Mouse (Mus musculus): ENCODE results near the gene Spice1. TPM values are rescaled to one million over a fixed set of nuclear protein-coding genes. Genes with fewer than 3 reads are reported as not detected.
A peak's percentile ranks its signal among the peaks of the same experiment; 100 is the strongest.

Spice1 gene
- polyA plus RNA-seq, 1 experiment from 2014 or later = 26.3 TPM

GRCm38 (mm10) chr16:44383549-44383948, 36.6 kb downstream of the Spice1 start:
- ATAC-seq (ENCODE audit: low FRiP score, low read depth) = no peak
- peaks cover 22% of the 10 kb centered on the region for H3K36me3 ChIP-seq
- H3K9me3 ChIP-seq = no peaks in the 10 kb centered on the region
- H3K4me2 ChIP-seq (replicated peaks) = no peak overlapping the region
- H3K4me1 ChIP-seq = peaks cover 13% of the 10 kb centered on the region
- no peak overlapping the region for H3K27ac ChIP-seq
- no peak overlapping the region for H3K4me3 ChIP-seq
- H3K27me3 ChIP-seq = no peaks in the 10 kb centered on the region
- 37% methylated on average over 2 of the region's 2 CpGs for WGBS
- H3K9ac ChIP-seq = no peak overlapping the region

GRCm38 (mm10) chr16:44384251-44384650, 37.3 kb downstream of the Spice1 start:
- Histone ChIP-seq H3K27ac (no peak overlapping the region), H3K36me3 (peaks cover 21% of the 10 kb centered on the region), H3K4me2 (replicated peaks) (no peak overlapping the region), H3K4me3 (no peak overlapping the region), H3K9me3 (no peaks in the 10 kb centered on the region), H3K9ac (no peak overlapping the region), H3K27me3 (no peaks in the 10 kb centered on the region), H3K4me1 (peaks cover 13% of the 10 kb centered on the region)
- no peak for ATAC-seq (ENCODE audit: low FRiP score, low read depth)
- WGBS = 97% methylated on average over 1 of the region's 1 CpGs

- no peaks in the 10 kb centered on the region for H3K27me3 ChIP-seq
- H3K9me3 ChIP-seq = no peaks in the 10 kb centered on the region; the same call in 1 of the 2 replicates
- no peak overlapping the region for H3K9ac ChIP-seq
- no peak for ATAC-seq (ENCODE audit: low FRiP score, low read depth)
- WGBS = 42% methylated on average over 9 of the region's 9 CpGs
- H3K4me3 ChIP-seq = no peak overlapping the region
- H3K4me2 ChIP-seq (replicated peaks) = no peak overlapping the region
- H3K36me3 ChIP-seq = peaks cover 22% of the 10 kb centered on the region
- no peak overlapping the region for H3K27ac ChIP-seq
- peaks cover 18% of the 10 kb centered on the region for H3K4me1 ChIP-seq
Measured at GRCm38 (mm10) chr16:44391877-44392548, 45.1 kb downstream of the Spice1 start.

- Histone ChIP-seq H3K27me3 (no peaks in the 10 kb centered on the region), H3K4me2 (replicated peaks) (peak within 1 kb of the TSS; percentile 64), H3K36me3 (peaks cover 9% of the 10 kb centered on the region), H3K27ac (peak within 1 kb of the TSS; percentile 4; the same call in 1 of the 2 replicates), H3K9ac (peak within 1 kb of the TSS; percentile 45; the same call in 1 of the 2 replicates), H3K4me1 (peaks cover 14% of the 10 kb centered on the region), H3K9me3 (no peaks in the 10 kb centered on the region; the same call in 1 of the 2 replicates), H3K4me3 (peak within 1 kb of the TSS; percentile 36)
- WGBS = 1% methylated on average over 17 of the region's 17 CpGs
- peak; percentile 89 for ATAC-seq (ENCODE audit: low FRiP score, low read depth)
Measured at GRCm38 (mm10) chr16:44394577-44395243, 47.8 kb downstream of the Spice1 start, which contains the start of gene Cfap44. Cfap44 (plus strand) TSS chr16:44394796.

- Histone ChIP-seq H3K4me2 (replicated peaks) (no peak overlapping the region), H3K9me3 (0 out of 2 replicates have a peak, but pooled peaks cover 10% of the 10 kb centered on the region), H3K4me1 (no peaks in the 10 kb centered on the region), H3K27me3 (no peaks in the 10 kb centered on the region), H3K4me3 (no peak overlapping the region), H3K27ac (no peak overlapping the region), H3K9ac (no peak overlapping the region), H3K36me3 (no peaks in the 10 kb centered on the region)
- 92% methylated on average over 5 of the region's 5 CpGs for WGBS
- no peak for ATAC-seq (ENCODE audit: low FRiP score, low read depth)
Measured at GRCm38 (mm10) chr16:44404933-44405332, 58.0 kb downstream of the Spice1 start.

GRCm38 (mm10) chr16:44407211-44407610, 60.3 kb downstream of the Spice1 start:
- Histone ChIP-seq H3K36me3 (no peaks in the 10 kb centered on the region), H3K9me3 (0 out of 2 replicates have a peak, but pooled peaks cover 10% of the 10 kb centered on the region), H3K9ac (no peak overlapping the region), H3K27ac (no peak overlapping the region), H3K4me2 (replicated peaks) (no peak overlapping the region), H3K4me3 (no peak overlapping the region), H3K4me1 (no peaks in the 10 kb centered on the region), H3K27me3 (no peaks in the 10 kb centered on the region)
- 82% methylated on average over 5 of the region's 5 CpGs for WGBS
- no peak for ATAC-seq (ENCODE audit: low FRiP score, low read depth)

DNA sequence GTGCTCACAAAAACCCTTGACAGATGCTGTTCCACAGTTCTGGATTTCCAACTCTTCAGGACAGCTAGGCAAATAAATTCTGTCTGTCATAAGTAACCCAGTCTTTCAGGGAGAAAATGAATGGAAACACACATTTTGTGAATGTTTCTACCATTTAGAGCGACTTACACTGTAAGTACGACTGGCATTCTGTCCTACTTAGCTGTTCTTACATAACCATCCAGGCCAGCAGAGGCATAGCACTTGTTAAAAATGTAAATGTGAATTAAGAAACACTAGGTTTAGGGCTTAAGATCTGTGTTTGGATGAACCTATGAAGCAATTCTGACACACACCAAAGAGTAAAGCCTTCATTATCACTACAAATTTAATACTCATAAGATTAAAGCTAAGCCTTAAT, 61.4 kb downstream of the Spice1 start:
- no peak for ATAC-seq (ENCODE audit: low FRiP score, low read depth)
- H3K9me3 ChIP-seq = 0 out of 2 replicates have a peak, but pooled peaks cover 10% of the 10 kb centered on the region
- H3K27me3 ChIP-seq = no peaks in the 10 kb centered on the region
- H3K4me2 ChIP-seq (replicated peaks) = no peak overlapping the region
- H3K27ac ChIP-seq = no peak overlapping the region
- 90% methylated on average over 2 of the region's 2 CpGs for WGBS
- no peaks in the 10 kb centered on the region for H3K4me1 ChIP-seq
- H3K4me3 ChIP-seq = no peak overlapping the region
- no peak overlapping the region for H3K9ac ChIP-seq
- H3K36me3 ChIP-seq = no peaks in the 10 kb centered on the region

DNA sequence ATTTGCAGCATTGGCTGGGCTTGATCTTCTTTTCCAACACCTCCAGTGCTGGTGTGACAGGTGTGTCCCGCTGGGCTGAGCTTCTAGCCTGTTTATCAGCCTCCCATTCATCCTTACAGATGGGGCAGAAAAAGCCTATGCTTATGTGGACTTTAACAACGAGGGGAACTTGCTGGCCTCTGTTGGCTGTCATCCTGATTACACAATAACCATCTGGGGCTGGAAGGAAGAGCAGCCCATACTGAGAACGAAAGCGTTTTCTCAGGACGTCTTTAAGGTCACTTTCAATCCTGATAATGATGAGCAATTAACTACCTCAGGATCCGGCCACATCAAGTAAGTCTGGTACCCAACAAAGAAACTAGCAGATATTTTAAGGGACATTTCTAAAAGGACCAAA, 63.3 kb downstream of the Spice1 start:
- Histone ChIP-seq H3K9me3 (no peaks in the 10 kb centered on the region), H3K4me1 (no peaks in the 10 kb centered on the region), H3K9ac (no peak overlapping the region), H3K27me3 (no peaks in the 10 kb centered on the region), H3K4me3 (no peak overlapping the region), H3K4me2 (replicated peaks) (no peak overlapping the region), H3K36me3 (no peaks in the 10 kb centered on the region), H3K27ac (no peak overlapping the region)
- WGBS = 71% methylated on average over 6 of the region's 6 CpGs
- ATAC-seq (ENCODE audit: low FRiP score, low read depth) = no peak

- H3K4me2 ChIP-seq (replicated peaks) = no peak overlapping the region
- no peaks in the 10 kb centered on the region for H3K27me3 ChIP-seq
- H3K9ac ChIP-seq = no peak overlapping the region
- peaks cover 4% of the 10 kb centered on the region for H3K4me1 ChIP-seq
- H3K27ac ChIP-seq = no peak overlapping the region
- no peak overlapping the region for H3K4me3 ChIP-seq
- ATAC-seq (ENCODE audit: low FRiP score, low read depth) = no peak
- WGBS = 72% methylated on average over 8 of the region's 8 CpGs
- no peaks in the 10 kb centered on the region for H3K9me3 ChIP-seq
- no peaks in the 10 kb centered on the region for H3K36me3 ChIP-seq
Measured at GRCm38 (mm10) chr16:44417596-44417995, 70.7 kb downstream of the Spice1 start.

DNA sequence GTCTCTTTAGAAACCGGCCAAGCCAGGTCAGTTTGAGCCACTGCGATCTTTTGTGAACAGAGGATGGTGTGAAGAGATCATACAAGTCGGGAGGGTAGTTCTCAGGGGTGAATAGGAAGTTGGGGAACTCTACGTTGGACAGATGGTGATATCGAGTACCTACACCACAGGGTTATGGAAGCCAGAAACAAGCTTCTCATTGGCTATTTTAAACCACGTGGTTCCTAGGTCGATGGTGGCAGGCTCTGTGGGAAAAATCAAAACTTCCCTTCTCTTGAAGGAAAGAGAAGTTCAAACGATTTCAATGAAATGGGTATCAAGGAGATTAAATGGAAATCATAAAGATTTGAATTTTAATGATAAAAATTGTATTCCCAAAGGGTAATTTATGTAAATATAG, 74.8 kb downstream of the Spice1 start:
- Histone ChIP-seq H3K9ac (no peak overlapping the region), H3K27ac (no peak overlapping the region), H3K36me3 (no peaks in the 10 kb centered on the region), H3K4me2 (replicated peaks) (no peak overlapping the region), H3K9me3 (no peaks in the 10 kb centered on the region), H3K4me3 (no peak overlapping the region), H3K4me1 (no peaks in the 10 kb centered on the region; the same call in 1 of the 2 replicates), H3K27me3 (no peaks in the 10 kb centered on the region)
- no peak for ATAC-seq (ENCODE audit: low FRiP score, low read depth)
- 84% methylated on average over 8 of the region's 8 CpGs for WGBS

GRCm38 (mm10) chr16:44423499-44423898, 76.6 kb downstream of the Spice1 start:
- Histone ChIP-seq H3K27ac (no peak overlapping the region), H3K4me3 (no peak overlapping the region), H3K9ac (no peak overlapping the region), H3K27me3 (no peaks in the 10 kb centered on the region), H3K4me2 (replicated peaks) (no peak overlapping the region), H3K9me3 (no peaks in the 10 kb centered on the region), H3K4me1 (no peaks in the 10 kb centered on the region), H3K36me3 (no peaks in the 10 kb centered on the region)
- no peak for ATAC-seq (ENCODE audit: low FRiP score, low read depth)
- 44% methylated on average over 3 of the region's 3 CpGs for WGBS

DNA sequence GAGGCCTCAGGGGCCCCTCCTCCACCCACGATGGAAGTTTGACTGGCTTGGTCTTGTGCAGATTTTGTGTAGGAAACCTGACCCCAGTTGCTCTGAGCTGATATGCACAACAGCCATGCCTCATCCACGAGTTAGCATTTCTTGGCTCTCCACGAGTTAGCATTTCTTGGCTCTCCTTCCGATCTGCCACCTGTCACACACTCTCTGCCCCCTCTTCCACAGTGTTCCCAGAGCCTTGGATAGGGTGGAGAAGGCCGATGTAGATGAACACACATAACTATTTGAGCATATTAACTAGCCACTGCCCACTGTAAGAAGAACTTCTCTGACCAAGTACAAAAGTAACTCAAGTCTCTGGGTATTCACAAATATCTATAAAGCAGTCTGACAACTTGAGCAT, 81.5 kb downstream of the Spice1 start:
- no peak overlapping the region for H3K27ac ChIP-seq
- no peak overlapping the region for H3K9ac ChIP-seq
- ATAC-seq (ENCODE audit: low FRiP score, low read depth) = no peak
- WGBS = 79% methylated on average over 5 of the region's 5 CpGs
- H3K4me3 ChIP-seq = no peak overlapping the region
- H3K4me1 ChIP-seq = no peaks in the 10 kb centered on the region
- H3K9me3 ChIP-seq = no peaks in the 10 kb centered on the region
- no peaks in the 10 kb centered on the region for H3K36me3 ChIP-seq
- no peaks in the 10 kb centered on the region for H3K27me3 ChIP-seq
- H3K4me2 ChIP-seq (replicated peaks) = no peak overlapping the region

Data from limb, embryonic 13.5 days (tissue).